Mouse (Mus musculus) kidney, adult 2 months (tissue): ENCODE measurements at regions not wholly inside any gene's neighbourhood (a gene's known extent, or its start where the extent isn't known, plus 50 kb on each side); places are given as distances from the start of the nearest gene placed in this dataset.

Source experiments
- DNase-seq: peaks from one replicate; pipeline ENCODE4 v3.0.0; 2021
- H3K27ac ChIP-seq: fragments of 200-500 bp; 2 replicates; pipeline ENCODE4 v1.5.1; 2012; ENCODE audit warnings: low read depth, low read length, control low read depth, inconsistent platforms; ENCODE audit not compliant: insufficient read depth
- H3K27me3 ChIP-seq: fragments of 200-500 bp; replicated peaks from 2 replicates; pipeline ENCODE4 v1.6.1; 2012; ENCODE audit warnings: mild to moderate bottlenecking, moderate library complexity, low read length, inconsistent platforms; ENCODE audit not compliant: control insufficient read depth, insufficient read depth
- H3K36me3 ChIP-seq: fragments of 200-500 bp; 2 replicates; pipeline ENCODE4 v1.6.1; 2012; ENCODE audit warnings: mild to moderate bottlenecking, moderate library complexity, low read length, inconsistent platforms; ENCODE audit not compliant: control insufficient read depth, insufficient read depth
- H3K4me1 ChIP-seq: fragments of 200-500 bp; 2 replicates; pipeline ENCODE4 v1.6.1; 2011; ENCODE audit warnings: low read length; ENCODE audit not compliant: control insufficient read depth, insufficient read depth
- H3K4me3 ChIP-seq: fragments of 200-500 bp; 2 replicates; pipeline ENCODE4 v1.5.1; 2011; ENCODE audit warnings: mild to moderate bottlenecking, low read depth, low read length, control low read depth; ENCODE audit not compliant: insufficient read depth
- CTCF ChIP-seq: fragments of 200-500 bp; conservative IDR thresholded peaks from 2 replicates; pipeline ENCODE4 v1.5.1; 2011; ENCODE audit warnings: low read depth, mild to moderate bottlenecking, control low read depth, low read length, moderate library complexity, mixed read lengths; ENCODE audit not compliant: insufficient read depth, insufficient read length
- POLR2A ChIP-seq: fragments of 200-500 bp; IDR thresholded peaks from one replicate; pipeline ENCODE4 v1.6.1; 2011; ENCODE audit warnings: low read depth, low read length, control low read depth
- WGBS: fragments of 180-500 bp; shearing (Covaris S2); methylation state at CpG from one replicate; pipeline ENCODE4 v1.1.7; 2018; 5-methylcytosine and 5-hydroxymethylcytosine counted together

- no peak for DNase-seq
- Histone ChIP-seq H3K4me1 (no peaks in the 10 kb centered on the region), H3K27me3 (no peaks in the 10 kb centered on the region), H3K4me3 (no peak overlapping the region), H3K36me3 (no peaks in the 10 kb centered on the region), H3K27ac (no peak overlapping the region)
- 75% methylated on average over 4 of the region's 4 CpGs for WGBS
- TF ChIP-seq CTCF: no peak
- TF ChIP-seq POLR2A: no peak
Measured at GRCm38 (mm10) chr6:141023501-141023900, 225.6 kb upstream of the Pde3a start.

GRCm38 (mm10) chr6:141027353-141027752 lies 221.7 kb upstream of the Pde3a start:
- H3K4me3 ChIP-seq: no peak overlapping the region
- no peaks in the 10 kb centered on the region for H3K4me1 ChIP-seq
- 45% methylated on average over 4 of the region's 4 CpGs for WGBS
- TF ChIP-seq CTCF: no peak
- no peak for TF ChIP-seq POLR2A
- no peak for DNase-seq
- H3K27me3 ChIP-seq: no peaks in the 10 kb centered on the region
- no peak overlapping the region for H3K27ac ChIP-seq
- no peaks in the 10 kb centered on the region for H3K36me3 ChIP-seq

DNA sequence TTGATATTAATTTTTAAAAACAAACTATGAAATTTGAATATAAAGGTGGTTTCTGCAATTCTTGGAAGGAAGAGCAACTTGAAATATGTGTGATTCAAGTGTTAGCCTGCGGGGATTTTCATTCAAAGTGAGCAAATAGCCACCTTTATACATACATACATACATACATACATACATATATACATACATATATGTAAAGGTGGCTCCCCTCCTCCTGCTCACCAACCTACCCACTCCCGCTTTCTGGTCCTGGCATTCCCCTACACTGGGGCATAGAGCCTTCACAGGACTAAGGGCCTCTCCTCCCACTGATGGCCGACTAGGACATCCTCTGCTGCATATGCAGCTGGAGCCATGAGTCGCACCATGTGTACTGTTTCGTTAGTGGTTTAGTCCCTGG lies 221.3 kb upstream of the Pde3a start:
- WGBS: 91% methylated on average over 5 of the region's 5 CpGs

DNA sequence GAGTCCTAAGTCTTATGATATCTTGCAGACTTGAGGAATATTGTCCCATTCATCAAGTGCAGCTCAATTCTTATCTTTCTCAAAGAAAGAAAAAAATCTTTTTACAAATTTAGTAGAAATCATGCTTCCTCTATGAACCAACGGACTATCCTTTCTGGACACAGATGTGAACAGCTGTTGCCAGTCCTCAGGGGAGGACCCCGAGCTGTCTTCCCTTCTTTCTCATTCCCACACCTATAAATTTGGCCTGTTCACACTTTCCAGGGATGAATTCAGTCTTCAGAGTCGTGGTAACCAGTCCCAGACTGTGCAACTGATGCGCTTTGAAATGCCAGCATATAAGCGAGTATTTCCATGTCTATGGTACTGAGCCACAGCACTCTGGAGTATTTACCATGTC lies 214.2 kb upstream of the Pde3a start:
- Histone ChIP-seq H3K4me1 (no peaks in the 10 kb centered on the region), H3K4me3 (no peak overlapping the region), H3K27ac (no peak overlapping the region), H3K36me3 (no peaks in the 10 kb centered on the region), H3K27me3 (no peaks in the 10 kb centered on the region)
- DNase-seq: no peak
- WGBS: 65% methylated on average over 5 of the region's 5 CpGs
- TF ChIP-seq POLR2A (no peak), CTCF (no peak)

More for the DNA sequence above, 221.3 kb upstream of the Pde3a start:
- H3K4me3 ChIP-seq: no peak overlapping the region
- TF ChIP-seq CTCF: no peak
- no peak for TF ChIP-seq POLR2A
- H3K4me1 ChIP-seq: no peaks in the 10 kb centered on the region
- H3K27ac ChIP-seq: no peak overlapping the region
- DNase-seq: no peak
- H3K36me3 ChIP-seq: no peaks in the 10 kb centered on the region
- no peaks in the 10 kb centered on the region for H3K27me3 ChIP-seq

DNA sequence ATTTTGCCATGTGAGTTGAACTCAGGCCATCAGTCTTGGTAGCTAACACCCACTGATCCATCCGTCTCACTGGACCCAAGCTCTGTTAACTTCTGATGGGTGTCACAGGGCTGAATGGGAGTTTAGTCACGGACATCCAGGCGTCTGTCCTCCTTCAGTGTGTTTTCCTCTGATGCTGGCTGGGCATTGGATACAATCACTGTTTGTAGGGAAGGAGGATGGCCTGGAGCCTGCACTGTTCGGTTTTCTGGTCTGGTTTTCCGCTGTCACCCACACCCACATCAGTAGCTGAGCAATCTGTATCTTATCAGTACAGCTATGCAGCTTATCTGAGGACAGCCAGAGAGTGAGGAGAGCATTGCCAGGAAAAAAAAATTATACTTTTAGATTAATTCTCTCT lies 207.7 kb upstream of the Pde3a start:
- WGBS: 71% methylated on average over 5 of the region's 5 CpGs
- no peak overlapping the region for H3K4me3 ChIP-seq
- H3K27me3 ChIP-seq: no peaks in the 10 kb centered on the region; the same call in 1 of the 2 replicates
- no peaks in the 10 kb centered on the region for H3K4me1 ChIP-seq
- H3K27ac ChIP-seq: no peak overlapping the region
- no peaks in the 10 kb centered on the region for H3K36me3 ChIP-seq
- DNase-seq: peak; percentile 29
- TF ChIP-seq POLR2A: no peak

DNA sequence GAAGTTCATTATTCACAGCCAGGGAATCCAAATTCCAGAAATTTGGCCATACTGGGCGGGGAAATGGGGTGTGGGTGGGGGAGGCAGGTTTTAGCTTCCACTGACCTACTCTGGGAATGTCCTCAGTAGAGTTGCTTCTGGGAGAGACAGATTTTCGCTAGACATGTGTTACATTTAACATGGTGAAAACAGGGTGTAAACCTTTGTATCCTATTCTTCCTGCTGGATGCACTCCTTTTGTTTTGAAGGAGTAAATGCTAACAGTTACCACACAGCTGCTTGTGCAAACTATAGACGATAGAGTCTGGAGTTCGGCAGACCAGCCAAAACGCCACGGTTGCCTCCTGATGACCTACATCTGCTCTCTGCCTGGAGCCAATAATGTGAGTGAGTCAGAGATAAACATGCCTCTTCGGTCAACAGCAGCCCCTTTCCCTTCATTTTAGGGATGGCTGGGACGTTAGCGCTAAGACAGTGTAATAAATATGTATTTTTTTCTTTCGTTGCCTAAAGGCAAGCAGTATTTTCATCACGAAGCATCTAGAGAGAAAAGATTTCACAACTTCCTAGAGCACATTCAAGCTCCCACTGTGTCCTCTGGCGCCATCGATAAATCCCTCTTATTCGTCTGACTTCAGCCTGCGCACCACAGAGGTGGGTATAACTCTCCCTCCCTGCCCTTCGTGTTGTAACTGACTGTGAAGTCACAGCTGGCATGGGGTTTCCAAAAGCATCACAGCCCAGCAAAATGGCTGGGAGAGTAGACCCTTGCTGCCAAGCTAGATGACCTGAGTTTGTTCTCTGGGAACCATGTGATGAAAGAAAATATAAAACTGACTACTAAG lies 207.1 kb upstream of the Pde3a start:
- 0 out of 2 replicates have a peak overlapping the region, but pooled peaks have one; percentile 4 for H3K27ac ChIP-seq
- H3K4me1 ChIP-seq: no peaks in the 10 kb centered on the region
- TF ChIP-seq CTCF (no peak), POLR2A (no peak)
- no peaks in the 10 kb centered on the region for H3K36me3 ChIP-seq
- H3K4me3 ChIP-seq: no peak overlapping the region
- WGBS: 72% methylated on average over 16 of the region's 16 CpGs
- no peaks in the 10 kb centered on the region; the same call in 1 of the 2 replicates for H3K27me3 ChIP-seq
- peak; percentile 33 for DNase-seq

DNA sequence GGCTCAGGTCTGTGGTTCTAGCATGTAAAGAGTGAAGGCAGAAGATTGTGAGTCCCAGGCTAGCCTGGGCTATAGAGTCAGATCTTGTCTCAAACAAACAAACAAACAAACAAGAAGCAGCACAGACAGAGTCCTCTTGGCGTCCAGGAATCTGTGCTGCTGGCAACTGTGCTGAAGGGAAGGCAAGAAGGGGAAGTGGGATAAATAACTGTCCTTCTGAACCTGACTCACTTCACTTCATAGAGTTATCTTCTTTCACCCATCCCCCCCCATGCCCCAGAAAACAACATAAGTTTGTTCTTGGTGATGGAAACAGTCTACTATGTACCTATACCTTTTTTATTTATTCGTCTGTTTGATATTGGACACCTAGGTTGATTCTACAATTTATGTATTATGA lies 200.8 kb upstream of the Pde3a start:
- DNase-seq: no peak
- no peaks in the 10 kb centered on the region; the same call in 1 of the 2 replicates for H3K27me3 ChIP-seq
- H3K36me3 ChIP-seq: no peaks in the 10 kb centered on the region
- TF ChIP-seq POLR2A (no peak), CTCF (no peak)
- H3K4me3 ChIP-seq: no peak overlapping the region
- H3K27ac ChIP-seq: no peak overlapping the region
- H3K4me1 ChIP-seq: no peaks in the 10 kb centered on the region
- WGBS: 75% methylated on average over 2 of the region's 2 CpGs
